Mouse (Mus musculus) G1E (cell line): Measurements from ENCODE around the gene Larp4. TPM values are rescaled to one million over a fixed set of nuclear protein-coding genes. Genes with fewer than 3 reads are reported as not detected.

Source experiments
- ATAC-seq: 2 replicates; pipeline ENCODE4 v1.8.0; 2016; ENCODE audit warnings: mild to moderate bottlenecking; ENCODE audit not compliant: insufficient number of reproducible peaks, poor library complexity, low FRiP score, severe bottlenecking; ENCODE audit errors: extremely low read depth
- DNase-seq: peaks from one replicate; pipeline ENCODE4 v3.0.0; 2012; ENCODE audit warnings: low spot score
- H3K27me3 ChIP-seq: 2 replicates; pipeline ENCODE4 v1.6.1; 2012; ENCODE audit warnings: mild to moderate bottlenecking, low read length, inconsistent platforms; ENCODE audit not compliant: insufficient read depth
- H3K36me3 ChIP-seq: replicated peaks from 2 replicates; pipeline ENCODE3; 2012; ENCODE audit warnings: mild to moderate bottlenecking, inconsistent platforms
- H3K4me1 ChIP-seq: 2 replicates; pipeline ENCODE4 v1.6.1; 2012; ENCODE audit warnings: low read depth, low read length, inconsistent platforms, mixed read lengths; ENCODE audit not compliant: insufficient read depth
- H3K4me3 ChIP-seq: 2 replicates; pipeline ENCODE4 v1.5.1; 2012; ENCODE audit warnings: low read depth, mild to moderate bottlenecking, inconsistent platforms, low read length, moderate library complexity, mixed read lengths
- H3K9me3 ChIP-seq: replicated peaks from 2 replicates; pipeline ENCODE4 v1.6.1; 2012; ENCODE audit warnings: inconsistent platforms
- CTCF ChIP-seq: IDR thresholded peaks from 2 replicates; pipeline ENCODE4 v1.5.1; 2012; ENCODE audit warnings: low read depth, low read length, inconsistent platforms, mixed read lengths
- GATA1 ChIP-seq: IDR thresholded peaks from 2 replicates; pipeline ENCODE4 v1.6.1; 2012; ENCODE audit warnings: borderline replicate concordance, low read length, inconsistent platforms, mixed read lengths
- GATA2 ChIP-seq: IDR thresholded peaks from 2 replicates; pipeline ENCODE4 v1.6.1; 2012; ENCODE audit warnings: low read depth, low read length, inconsistent platforms, borderline replicate concordance
- POLR2AphosphoS5 ChIP-seq: IDR thresholded peaks from 2 replicates; pipeline ENCODE4 v1.6.1; 2012; ENCODE audit warnings: low read depth, low read length, inconsistent platforms; ENCODE audit not compliant: insufficient replicate concordance
- TAL1 ChIP-seq: conservative IDR thresholded peaks from 2 replicates; pipeline ENCODE4 v1.6.1; 2012; ENCODE audit warnings: low read depth, low read length, inconsistent platforms, mixed read lengths
- polyA plus RNA-seq: library from polyadenylated mRNA; stranded (reverse); fragments of >175 nt; gene quantifications from 2 replicates; pipeline ENCODE4 v1.2.3, GENCODE M21; 2012
- total RNA-seq, 2 experiments: library from RNA; stranded (forward) in 1 of 2; stranded (reverse) in 1 of 2; fragments of 200-1000 nt in 1 of 2; fragments of >200 nt in 1 of 2; fragmentation: Nextera tagmentation in 1 of 2; gene quantifications; 2 replicates each; pipeline ENCODE4 v1.2.3; 2014 to 2017

Larp4 gene
- total and polyA plus RNA-seq, 3 experiments: 13.4 to 207 (median 85.3) TPM

DNA sequence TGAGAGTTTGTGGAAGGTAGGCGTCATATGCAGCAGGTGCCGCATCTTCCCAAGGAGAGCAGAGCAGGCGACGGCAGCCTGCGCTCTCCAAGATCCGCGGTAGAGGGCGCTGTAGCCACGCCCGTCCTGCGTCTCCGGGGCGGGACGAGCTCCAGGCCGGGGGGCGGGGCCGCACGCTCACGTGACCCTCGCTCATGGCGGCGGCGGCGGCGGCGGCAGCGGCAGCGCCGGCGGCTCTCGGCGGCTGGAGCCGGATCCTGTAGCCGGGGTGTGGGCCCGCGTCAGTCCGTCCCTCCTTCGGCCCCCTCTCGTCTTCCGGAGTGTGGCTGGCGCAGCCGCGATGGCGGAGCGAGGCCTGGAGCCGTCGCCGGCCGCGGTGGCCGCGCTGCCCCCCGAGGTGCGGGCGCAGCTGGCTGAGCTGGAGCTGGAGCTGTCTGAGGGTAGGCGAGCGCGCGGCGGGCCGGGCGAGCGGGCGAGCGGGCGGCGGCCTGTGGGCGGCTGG, 68.7 kb downstream of the Larp4 start, which contains the start of gene Dip2b:
Gene Dip2b (plus strand): TSS at position 195 of the 502 bp plus-strand sequence.
- no peaks in the 10 kb centered on the region for H3K9me3 ChIP-seq
- peaks cover 55% of the 10 kb centered on the region for H3K4me1 ChIP-seq
- ATAC-seq: peak; percentile 67; the same call in 1 of the 2 replicates
- peak; percentile 89 for TF ChIP-seq CTCF
- no peak for TF ChIP-seq TAL1
- TF ChIP-seq GATA2: no peak
- no peak for TF ChIP-seq POLR2AphosphoS5
- TF ChIP-seq GATA1: no peak
- peak; percentile 84 for DNase-seq
- peaks cover 15% of the 10 kb centered on the region for H3K36me3 ChIP-seq
- peaks cover 14% of the 10 kb centered on the region for H3K27me3 ChIP-seq
- peak within 1 kb of the TSS; percentile 88 for H3K4me3 ChIP-seq

GRCm38 (mm10) chr15:100039001-100039701, 69.3 kb downstream of the Larp4 start:
- no peaks in the 10 kb centered on the region for H3K9me3 ChIP-seq
- no peak for ATAC-seq
- peak; percentile 63 for DNase-seq

DNA sequence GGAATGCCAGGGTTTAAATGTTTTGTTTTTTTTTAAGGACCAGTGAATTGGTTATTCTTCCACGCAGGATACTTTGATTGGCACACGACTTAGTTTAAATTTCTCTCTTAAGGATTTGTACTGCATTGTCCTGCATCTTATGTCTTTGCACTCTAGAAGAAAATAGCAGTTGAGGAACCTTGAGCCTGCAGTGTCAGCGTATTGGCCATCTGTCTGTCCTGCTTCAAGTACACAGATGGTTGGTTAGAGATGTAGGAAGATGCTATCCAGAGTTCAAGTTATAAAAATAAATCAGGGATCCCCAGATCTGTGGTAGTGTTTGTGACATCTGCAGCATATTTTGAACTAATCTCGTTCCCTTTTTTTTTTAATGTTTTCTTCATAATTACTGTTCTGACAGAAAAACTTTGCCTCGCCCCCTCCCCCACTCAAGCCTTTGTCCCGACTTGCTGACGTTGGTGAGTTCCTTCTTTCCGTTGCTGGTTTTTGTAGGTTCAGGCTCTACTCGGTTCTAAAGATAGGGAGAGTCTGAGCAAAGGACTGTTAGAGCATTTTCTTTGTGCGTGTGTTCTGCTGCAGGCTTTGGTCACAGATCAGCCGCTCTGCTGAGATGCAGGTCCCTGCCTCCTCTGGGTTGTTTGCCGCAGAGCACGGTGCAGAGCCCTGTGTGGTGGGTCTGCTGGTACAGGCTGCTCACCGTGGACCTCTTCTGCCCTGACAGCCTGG, 70.8 kb downstream of the Larp4 start:
- DNase-seq (no peak), ATAC-seq (no peak)
- Histone ChIP-seq H3K36me3 (peaks cover 29% of the 10 kb centered on the region), H3K4me1 (peaks cover 48% of the 10 kb centered on the region), H3K27me3 (peaks cover 5% of the 10 kb centered on the region), H3K4me3 (peak overlapping the region; percentile 56; the same call in 1 of the 2 replicates), H3K9me3 (no peaks in the 10 kb centered on the region)
- TF ChIP-seq GATA1: no peak
- TF ChIP-seq GATA2: no peak
- no peak for TF ChIP-seq POLR2AphosphoS5

More at GRCm38 (mm10) chr15:100039001-100039701, 69.3 kb downstream of the Larp4 start:
- Histone ChIP-seq H3K4me1 (peaks cover 55% of the 10 kb centered on the region), H3K36me3 (peaks cover 21% of the 10 kb centered on the region), H3K27me3 (peaks cover 14% of the 10 kb centered on the region), H3K4me3 (peak overlapping the region; percentile 88)
- TF ChIP-seq TAL1 (no peak), CTCF (no peak), GATA2 (no peak)

GRCm38 (mm10) chr15:100041267-100042047, 71.6 kb downstream of the Larp4 start:
- H3K9me3 ChIP-seq: no peaks in the 10 kb centered on the region
- peaks cover 5% of the 10 kb centered on the region for H3K27me3 ChIP-seq
- DNase-seq: peak; percentile 50
- peaks cover 35% of the 10 kb centered on the region for H3K36me3 ChIP-seq
- ATAC-seq: peak; percentile 7; the same call in 1 of the 2 replicates
- H3K4me1 ChIP-seq: peaks cover 48% of the 10 kb centered on the region
- peak overlapping the region; percentile 56; the same call in 1 of the 2 replicates for H3K4me3 ChIP-seq
- TF ChIP-seq GATA2 (no peak), CTCF (no peak), POLR2AphosphoS5 (no peak), GATA1 (no peak), TAL1 (no peak)

GRCm38 (mm10) chr15:100042048-100042400, 72.2 kb downstream of the Larp4 start:
- no peak for ATAC-seq

More at GRCm38 (mm10) chr15:100042048-100042400, 72.2 kb downstream of the Larp4 start:
- Histone ChIP-seq H3K36me3 (peaks cover 41% of the 10 kb centered on the region), H3K4me1 (peaks cover 45% of the 10 kb centered on the region), H3K9me3 (no peaks in the 10 kb centered on the region), H3K27me3 (peaks cover 5% of the 10 kb centered on the region), H3K4me3 (no peak overlapping the region)
- DNase-seq: no peak
- TF ChIP-seq GATA2 (no peak), POLR2AphosphoS5 (no peak), GATA1 (no peak), CTCF (no peak), TAL1 (no peak)
